Mouse (Mus musculus) hindbrain, embryonic 15.5 days (tissue): ENCODE measurements around the gene Gm8082. TPM values are rescaled to one million over a fixed set of nuclear protein-coding genes. Genes with fewer than 3 reads are reported as not detected.
"Not testable (repeated sequence)": the region's sequence is repeated elsewhere in the genome, so short reads cannot be mapped to it uniquely, and the experiment has no call there.

Experiments used
- ATAC-seq: fragments of 200-750 bp; cut with Nextera tagmentation; 2 replicates; pipeline ENCODE4 v1.8.0; 2017; ENCODE audit warnings: low read depth, moderate number of reproducible peaks, moderate TSS enrichment; ENCODE audit not compliant: low FRiP score
- H3K27ac ChIP-seq: fragments of 300-500 bp; sonication (generic); replicated peaks from 2 replicates; pipeline ENCODE4 v1.5.1; 2015; ENCODE audit warnings: mild to moderate bottlenecking, inconsistent platforms
- H3K27me3 ChIP-seq: fragments of 300-500 bp; sonication (generic); 2 replicates; pipeline ENCODE4 v1.6.1; 2015; ENCODE audit warnings: control low read depth, inconsistent platforms
- H3K36me3 ChIP-seq: fragments of 300-500 bp; sonication (generic); 2 replicates; pipeline ENCODE4 v1.6.1; 2015; ENCODE audit warnings: control low read depth, inconsistent platforms
- H3K4me1 ChIP-seq: fragments of 300-500 bp; sonication (generic); replicated peaks from 2 replicates; pipeline ENCODE4 v1.6.1; 2015; ENCODE audit warnings: control low read depth, inconsistent platforms
- H3K4me2 ChIP-seq: fragments of 300-500 bp; sonication (generic); 2 replicates; pipeline ENCODE4 v1.6.1; 2015; ENCODE audit warnings: moderate library complexity, mild to moderate bottlenecking, inconsistent platforms
- H3K4me3 ChIP-seq: fragments of 300-500 bp; sonication (generic); 2 replicates; pipeline ENCODE4 v1.5.1; 2015; ENCODE audit warnings: mild to moderate bottlenecking, inconsistent platforms
- H3K9ac ChIP-seq: fragments of 300-500 bp; sonication (generic); 2 replicates; pipeline ENCODE4 v1.6.1; 2015; ENCODE audit warnings: inconsistent platforms
- H3K9me3 ChIP-seq: fragments of 300-500 bp; sonication (generic); 2 replicates; pipeline ENCODE4 v1.6.1; 2016; ENCODE audit warnings: control low read depth, inconsistent platforms
- WGBS: fragments of 180-500 bp; shearing (Covaris S2); methylation state at CpG from one replicate; pipeline ENCODE4 v1.1.7; 2015; 5-methylcytosine and 5-hydroxymethylcytosine counted together
- polyA plus RNA-seq: library from polyadenylated mRNA; unstranded; fragments of >200 nt; fragmentation: Nextera tagmentation; extraction: Ambion mirVana; gene quantifications from 2 replicates; pipeline ENCODE4 v1.2.1, GENCODE M21; 2015

Gene Gm8082
- not detected in 2 replicates for polyA plus RNA-seq

DNA sequence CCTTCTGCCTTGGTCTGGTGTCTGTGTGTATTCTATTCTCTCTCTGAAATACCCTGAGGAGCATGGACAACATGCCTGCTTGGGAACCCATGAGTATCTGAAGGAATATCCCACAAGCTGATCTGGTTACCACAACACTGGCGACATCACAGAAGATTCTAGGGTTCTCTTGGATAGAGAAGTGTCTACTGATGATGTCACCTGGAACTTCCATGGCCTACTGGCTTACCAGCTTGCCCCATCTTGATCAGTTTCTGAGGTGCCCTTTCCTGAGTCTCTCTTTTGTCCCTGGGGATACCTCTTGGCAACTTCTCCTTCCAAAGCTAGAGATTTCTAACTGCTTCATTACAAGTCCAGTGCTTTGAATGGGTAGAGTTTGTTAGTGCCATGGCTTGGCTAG, at the start of gene Gm8082:
Gm8082 (minus strand) TSS at position 101 of the 400 bp plus-strand sequence.
- not testable (repeated sequence) for H3K27me3 ChIP-seq, H3K4me2 ChIP-seq, H3K4me3 ChIP-seq, H3K36me3 ChIP-seq, H3K4me1 ChIP-seq, H3K27ac ChIP-seq, H3K9ac ChIP-seq, H3K9me3 ChIP-seq, ATAC-seq
- 75% methylated on average over 1 of the region's 1 CpGs for WGBS

DNA sequence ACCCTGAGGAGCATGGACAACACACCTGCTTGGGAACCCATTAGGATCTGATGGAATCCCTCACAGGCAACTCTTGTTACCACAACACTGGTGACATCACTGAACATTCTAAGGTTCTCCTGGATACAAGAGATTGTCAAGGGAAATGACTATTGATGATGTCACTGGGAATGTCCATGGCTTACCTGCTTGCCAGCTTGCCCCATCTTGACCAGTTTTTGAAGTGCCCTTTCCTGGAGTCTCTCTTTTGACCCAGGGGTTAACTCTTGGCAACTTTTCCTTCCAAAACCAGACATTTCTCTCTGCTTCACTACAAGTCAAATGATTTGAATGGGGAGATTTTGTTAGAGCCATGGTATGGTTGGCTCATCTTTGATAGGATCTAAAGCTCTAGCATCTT, 22.1 kb upstream of the Gm8082 start, which contains the start of gene Gm10376:
Gm10376 (minus strand) TSS at position 101 of the 400 bp plus-strand sequence.
- H3K27ac ChIP-seq, H3K4me3 ChIP-seq, ATAC-seq, H3K9ac ChIP-seq, H3K9me3 ChIP-seq, H3K27me3 ChIP-seq, H3K36me3 ChIP-seq, H3K4me2 ChIP-seq, H3K4me1 ChIP-seq: not testable (repeated sequence)

Other genes starting within 250 kb of the Gm8082 start
- gene Gm3015, start 224.8 kb downstream of the Gm8082 start, polyA plus RNA-seq, result not detected in 2 replicates
- gene Gm10377, start 195.6 kb downstream of the Gm8082 start, polyA plus RNA-seq, result not detected in 2 replicates
- not detected in 2 replicates for gene Gm21977, start 140.1 kb downstream of the Gm8082 start, polyA plus RNA-seq
- not detected in 2 replicates for gene Gm10376, start 22.0 kb upstream of the Gm8082 start, polyA plus RNA-seq
- gene Gm8094, start 83.0 kb upstream of the Gm8082 start, polyA plus RNA-seq, result not detected in 2 replicates
- gene Gm8104, start 107.0 kb upstream of the Gm8082 start, polyA plus RNA-seq, result 0.08 TPM in 1 of 2 replicates, not detected in the other
- gene Gm7233, start 186.2 kb upstream of the Gm8082 start, polyA plus RNA-seq, result not detected in 2 replicates
- gene Gm8122, start 241.7 kb upstream of the Gm8082 start, polyA plus RNA-seq, result not detected in 2 replicates